Mouse (Mus musculus): ENCODE data around the gene Epha8. TPM values are rescaled to one million over a fixed set of nuclear protein-coding genes. Genes with fewer than 3 reads are reported as not detected.
A peak's percentile ranks its signal among the peaks of the same experiment; 100 is the strongest.

Gene Epha8
- polyA plus RNA-seq, 1 experiment from 2014 or later, result 4.6 TPM

DNA sequence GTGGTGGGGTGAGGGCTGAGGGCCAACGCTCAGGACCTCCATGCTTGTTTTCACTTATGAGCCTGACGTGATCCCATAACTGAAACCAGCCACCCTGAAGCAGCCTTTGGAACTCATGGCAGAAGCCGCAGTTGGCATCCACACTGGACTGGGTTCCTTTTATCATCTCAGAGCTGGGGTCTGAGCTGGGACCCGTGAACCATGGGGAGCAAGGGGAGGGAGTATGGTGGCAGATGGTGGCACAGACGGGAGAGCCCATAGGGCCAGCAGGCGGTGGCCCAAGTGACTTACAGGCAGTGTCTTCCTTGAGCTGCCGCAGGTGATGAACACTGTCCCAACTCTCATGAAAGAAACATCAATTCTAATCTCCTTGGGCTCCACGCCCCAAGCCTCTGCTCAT lies 37.8 kb downstream of the Epha8 start:
- H3K27ac ChIP-seq (replicated peaks), result no peak overlapping the region
- H3K9ac ChIP-seq (replicated peaks), result no peak overlapping the region
- WGBS, result 85% methylated on average over 8 of the region's 8 CpGs
- no peaks in the 10 kb centered on the region for H3K36me3 ChIP-seq
- H3K27me3 ChIP-seq, result peaks cover 12% of the 10 kb centered on the region
- no peak overlapping the region for H3K4me2 ChIP-seq (replicated peaks)
- H3K9me3 ChIP-seq, result no peaks in the 10 kb centered on the region
- no peak for ATAC-seq (replicated peaks)
- H3K4me1 ChIP-seq, result peaks cover 20% of the 10 kb centered on the region
- H3K4me3 ChIP-seq, result no peak overlapping the region

GRCm38 (mm10) chr4:136917165-136917524 lies 39.5 kb downstream of the Epha8 start:
- Histone ChIP-seq H3K4me3 (no peak overlapping the region), H3K4me2 (replicated peaks) (no peak overlapping the region), H3K27me3 (0 out of 2 replicates have a peak, but pooled peaks cover 4% of the 10 kb centered on the region), H3K27ac (replicated peaks) (0 out of 2 replicates have a peak overlapping the region, but pooled peaks have one; percentile 4), H3K36me3 (no peaks in the 10 kb centered on the region), H3K9me3 (no peaks in the 10 kb centered on the region), H3K9ac (replicated peaks) (no peak overlapping the region), H3K4me1 (peaks cover 27% of the 10 kb centered on the region)
- ATAC-seq (replicated peaks), result peak; percentile 6; the same call in 1 of the 2 replicates
- 22% methylated on average over 7 of the region's 7 CpGs for WGBS

DNA sequence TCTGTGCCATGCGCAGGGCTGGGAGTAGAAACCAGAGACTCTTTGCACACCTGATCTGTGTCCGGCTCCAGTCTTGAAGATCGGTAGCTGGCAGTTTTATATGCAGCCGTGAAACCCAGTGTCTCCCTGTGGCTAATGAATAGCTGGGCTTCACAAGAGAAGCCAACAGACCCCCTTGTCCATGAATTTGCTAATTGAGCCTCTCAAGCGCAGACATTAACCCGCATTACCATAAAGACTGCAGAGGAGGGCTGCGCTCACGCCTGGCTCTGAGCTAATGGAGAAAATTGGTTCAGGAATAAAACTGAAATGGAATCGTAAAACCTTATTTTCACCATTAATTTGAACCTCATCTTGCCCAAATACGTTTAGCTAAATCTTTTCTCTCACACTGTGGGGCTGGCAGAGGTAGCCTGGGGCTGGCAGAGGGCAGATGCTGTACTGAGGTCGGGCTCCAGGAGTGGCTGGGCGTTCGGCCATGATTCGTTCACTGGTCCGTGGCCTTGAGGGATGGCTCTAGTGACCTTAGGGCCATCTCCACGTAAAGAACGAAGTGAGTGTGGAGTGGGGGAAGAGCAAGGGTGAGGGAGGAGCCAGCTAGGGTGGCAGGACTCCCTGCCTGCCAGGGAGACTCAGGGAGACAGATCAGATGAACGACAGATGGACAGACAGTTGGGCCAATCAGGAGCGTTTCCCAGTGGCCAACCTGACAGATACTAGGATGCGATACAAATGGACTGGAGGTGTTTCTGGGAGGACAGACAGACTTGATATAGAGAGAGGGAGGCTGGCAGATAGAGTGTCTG lies 40.1 kb downstream of the Epha8 start:
- H3K27ac ChIP-seq (replicated peaks), result peak overlapping the region; percentile 4; the same call in 1 of the 2 replicates
- no peaks in the 10 kb centered on the region for H3K9me3 ChIP-seq
- peaks cover 30% of the 10 kb centered on the region for H3K4me1 ChIP-seq
- peaks cover 7% of the 10 kb centered on the region; the same call in 1 of the 2 replicates for H3K27me3 ChIP-seq
- H3K9ac ChIP-seq (replicated peaks), result no peak overlapping the region
- no peaks in the 10 kb centered on the region for H3K36me3 ChIP-seq
- no peak overlapping the region for H3K4me2 ChIP-seq (replicated peaks)
- H3K4me3 ChIP-seq, result no peak overlapping the region
- ATAC-seq (replicated peaks), result peak; percentile 44; the same call in 1 of the 2 replicates
- 35% methylated on average over 20 of the region's 20 CpGs for WGBS

DNA sequence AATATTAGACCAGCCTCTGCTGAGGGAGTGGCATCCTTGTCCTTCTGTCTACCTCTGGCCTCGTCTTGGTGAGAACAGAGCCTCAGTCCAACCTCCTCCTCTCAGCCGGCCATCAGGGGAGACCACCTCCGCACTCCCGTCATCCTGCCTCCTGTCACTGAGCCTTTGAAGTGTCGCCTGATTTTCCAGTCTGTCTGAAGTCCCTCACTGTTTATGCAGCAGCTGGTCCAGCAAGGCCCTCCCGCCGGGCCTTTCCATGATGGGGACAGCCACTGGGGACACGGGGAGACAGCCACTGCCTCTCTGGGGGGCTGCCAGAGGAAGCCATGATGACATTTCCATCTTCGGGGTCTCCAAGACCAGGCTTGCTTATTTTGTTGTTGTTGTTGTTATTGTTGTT lies 43.8 kb downstream of the Epha8 start:
- WGBS, result 19% methylated on average over 9 of the region's 9 CpGs
- H3K27me3 ChIP-seq, result peaks cover 16% of the 10 kb centered on the region
- no peak overlapping the region for H3K4me3 ChIP-seq
- H3K4me1 ChIP-seq, result peaks cover 35% of the 10 kb centered on the region
- no peaks in the 10 kb centered on the region for H3K9me3 ChIP-seq
- no peak overlapping the region for H3K9ac ChIP-seq (replicated peaks)
- no peaks in the 10 kb centered on the region for H3K36me3 ChIP-seq
- ATAC-seq (replicated peaks), result no peak
- no peak overlapping the region for H3K27ac ChIP-seq (replicated peaks)
- H3K4me2 ChIP-seq (replicated peaks), result no peak overlapping the region

GRCm38 (mm10) chr4:136911804-136912203 lies 44.8 kb downstream of the Epha8 start:
- no peak for ATAC-seq (replicated peaks)
- 43% methylated on average over 9 of the region's 9 CpGs for WGBS

DNA sequence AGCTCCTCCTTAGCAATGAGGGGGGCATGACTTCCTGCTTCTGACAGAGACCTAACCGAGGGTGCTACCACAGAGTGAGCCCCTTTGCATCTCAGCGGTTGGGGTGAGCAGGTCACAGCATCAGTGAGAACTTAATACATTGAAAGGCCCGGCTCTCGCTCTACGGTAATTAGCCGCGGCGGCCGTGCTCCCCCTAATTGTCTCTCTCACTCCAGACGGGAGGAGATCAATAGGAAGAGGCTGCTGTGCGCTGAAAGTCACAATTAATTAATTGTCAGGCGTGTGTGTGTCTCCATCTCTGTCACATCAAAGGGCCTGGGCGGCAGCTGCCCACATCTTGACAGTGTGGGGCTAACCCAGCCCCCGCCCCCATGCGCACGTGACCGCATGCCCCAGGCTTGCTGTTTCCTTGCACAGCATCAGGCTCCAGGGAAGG lies 45.4 kb downstream of the Epha8 start:
- Histone ChIP-seq H3K27ac (replicated peaks) (no peak overlapping the region), H3K4me2 (replicated peaks) (peak overlapping the region; percentile 33), H3K4me1 (peaks cover 21% of the 10 kb centered on the region), H3K9ac (replicated peaks) (no peak overlapping the region), H3K9me3 (no peaks in the 10 kb centered on the region), H3K4me3 (peak overlapping the region; percentile 11; the same call in 1 of the 2 replicates), H3K27me3 (peaks cover 17% of the 10 kb centered on the region), H3K36me3 (no peaks in the 10 kb centered on the region)
- ATAC-seq (replicated peaks), result 0 out of 2 replicates have a peak, but pooled peaks have one; percentile 47
- 3% methylated on average over 17 of the region's 17 CpGs for WGBS

More at GRCm38 (mm10) chr4:136911804-136912203, 44.8 kb downstream of the Epha8 start:
- H3K27me3 ChIP-seq, result peaks cover 16% of the 10 kb centered on the region
- no peaks in the 10 kb centered on the region for H3K36me3 ChIP-seq
- H3K4me3 ChIP-seq, result no peak overlapping the region
- no peak overlapping the region for H3K9ac ChIP-seq (replicated peaks)
- H3K4me1 ChIP-seq, result peaks cover 26% of the 10 kb centered on the region
- H3K27ac ChIP-seq (replicated peaks), result no peak overlapping the region
- peak overlapping the region; percentile 33 for H3K4me2 ChIP-seq (replicated peaks)
- no peaks in the 10 kb centered on the region for H3K9me3 ChIP-seq

DNA sequence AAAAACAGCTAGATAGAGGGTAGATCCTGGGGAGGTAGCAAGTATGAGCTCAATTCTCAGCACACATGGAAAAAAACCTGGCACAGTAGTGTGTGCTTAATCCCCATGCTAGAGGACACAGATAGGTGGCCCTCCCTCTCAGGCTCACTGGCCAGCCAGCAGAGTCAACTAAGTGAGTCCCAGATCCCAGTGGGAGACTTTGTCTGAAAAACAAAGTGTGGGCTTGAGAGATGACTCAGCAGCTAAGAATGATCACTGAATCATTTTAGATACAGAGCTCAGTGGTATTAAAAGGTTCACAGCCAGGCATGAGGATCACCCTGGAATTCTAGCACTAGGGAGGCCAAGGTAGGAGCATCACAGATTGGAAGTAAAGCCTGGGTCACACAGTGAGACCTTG lies 48.8 kb downstream of the Epha8 start:
- Histone ChIP-seq H3K9me3 (no peaks in the 10 kb centered on the region), H3K9ac (replicated peaks) (no peak overlapping the region), H3K27me3 (peaks cover 24% of the 10 kb centered on the region), H3K27ac (replicated peaks) (no peak overlapping the region), H3K4me1 (peaks cover 31% of the 10 kb centered on the region), H3K4me3 (no peak overlapping the region), H3K36me3 (no peaks in the 10 kb centered on the region), H3K4me2 (replicated peaks) (no peak overlapping the region)
- no peak for ATAC-seq (replicated peaks)

DNA sequence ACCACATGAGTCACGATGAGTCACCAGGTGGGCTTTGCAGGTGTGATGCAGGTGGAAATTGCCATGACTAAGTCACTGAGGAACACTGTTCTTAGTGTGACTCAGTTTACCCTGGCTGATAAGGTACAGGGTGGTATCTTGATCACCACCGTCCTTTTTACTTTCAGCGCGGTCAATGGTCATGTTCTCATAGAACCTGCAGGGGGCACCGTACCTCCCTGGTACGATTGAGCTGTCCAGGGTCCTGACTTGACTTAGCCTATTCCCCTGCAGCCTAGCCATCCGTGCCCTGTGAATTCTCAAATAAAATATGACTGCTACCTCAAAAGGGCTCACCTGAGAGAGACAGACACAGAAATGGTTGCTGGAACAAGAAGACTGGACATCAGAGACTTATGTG lies 49.6 kb downstream of the Epha8 start:
- H3K4me1 ChIP-seq, result peaks cover 26% of the 10 kb centered on the region
- H3K4me2 ChIP-seq (replicated peaks), result no peak overlapping the region
- H3K36me3 ChIP-seq, result no peaks in the 10 kb centered on the region
- H3K4me3 ChIP-seq, result no peak overlapping the region
- peaks cover 24% of the 10 kb centered on the region for H3K27me3 ChIP-seq
- no peak for ATAC-seq (replicated peaks)
- WGBS, result 10% methylated on average over 7 of the region's 7 CpGs
- H3K27ac ChIP-seq (replicated peaks), result no peak overlapping the region
- no peak overlapping the region for H3K9ac ChIP-seq (replicated peaks)
- no peaks in the 10 kb centered on the region for H3K9me3 ChIP-seq

DNA sequence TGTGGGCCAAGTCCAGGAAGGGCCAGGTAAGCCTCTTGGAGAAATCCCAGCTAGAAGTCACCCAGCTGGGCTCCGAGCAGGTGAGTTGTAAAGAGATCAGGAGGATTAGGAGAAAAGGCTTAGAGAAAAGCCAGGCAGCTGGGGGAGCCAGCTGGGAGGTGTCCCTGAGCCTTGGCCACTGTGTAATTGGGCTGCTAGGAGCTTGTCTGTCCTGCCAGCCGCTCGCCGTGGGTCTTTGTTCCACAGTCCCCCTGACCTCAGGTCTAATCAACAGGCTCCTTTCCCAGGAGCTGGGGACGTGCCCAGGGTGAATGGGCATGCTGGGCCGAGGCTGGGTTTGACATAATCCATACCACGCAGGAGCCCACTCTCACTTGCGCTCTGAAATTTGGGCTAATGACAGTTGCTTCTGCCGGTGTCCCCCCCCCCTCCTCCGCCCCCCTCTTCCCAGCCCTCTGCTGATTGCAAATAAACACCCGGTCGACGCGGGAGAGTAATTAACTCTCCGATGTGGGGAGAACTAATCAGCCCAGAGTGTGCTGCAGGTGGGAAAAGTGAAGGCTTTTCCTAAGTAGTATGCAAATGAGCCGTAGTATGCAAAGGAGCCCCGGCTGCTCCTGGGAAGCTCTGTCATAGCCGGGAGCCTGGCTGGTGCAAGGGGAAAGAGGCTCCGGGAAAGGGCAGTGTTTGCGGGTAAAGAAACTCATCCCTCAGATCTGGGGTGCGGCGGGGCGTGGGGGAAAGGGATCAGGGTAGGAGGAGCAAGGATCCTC lies 51.7 kb downstream of the Epha8 start:
- H3K9ac ChIP-seq (replicated peaks), result no peak overlapping the region
- WGBS, result under 1% methylated on average over 23 of the region's 23 CpGs
- peaks cover 8% of the 10 kb centered on the region; the same call in 1 of the 2 replicates for H3K27me3 ChIP-seq
- H3K4me1 ChIP-seq, result peaks cover 14% of the 10 kb centered on the region
- peak; percentile 89 for ATAC-seq (replicated peaks)
- H3K9me3 ChIP-seq, result no peaks in the 10 kb centered on the region
- no peaks in the 10 kb centered on the region for H3K36me3 ChIP-seq
- peak overlapping the region; percentile 28; the same call in 1 of the 2 replicates for H3K27ac ChIP-seq (replicated peaks)
- H3K4me2 ChIP-seq (replicated peaks), result peak overlapping the region; percentile 30
- H3K4me3 ChIP-seq, result peak overlapping the region; percentile 4; the same call in 1 of the 2 replicates

DNA sequence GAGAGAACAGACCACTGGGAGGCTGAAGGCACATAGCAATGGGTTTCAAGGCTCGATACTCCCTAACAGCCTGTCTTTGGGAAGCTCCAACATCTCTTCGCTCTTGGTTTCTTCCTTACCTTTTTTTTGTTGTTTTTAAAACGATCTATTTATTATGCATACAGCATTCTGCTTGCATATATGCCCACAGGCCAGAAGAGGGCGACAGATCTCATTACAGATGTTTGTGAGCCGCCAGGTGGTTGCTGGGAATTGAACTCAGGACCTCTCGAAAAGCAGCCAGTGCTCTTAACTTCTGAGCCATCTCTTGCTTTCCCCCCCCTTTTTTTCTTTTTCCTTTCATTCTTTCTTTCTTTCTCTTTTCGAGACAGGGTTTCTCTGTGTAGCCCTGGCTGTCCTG lies 57.5 kb downstream of the Epha8 start:
- no peak overlapping the region for H3K27ac ChIP-seq (replicated peaks)
- no peak overlapping the region for H3K4me3 ChIP-seq
- no peaks in the 10 kb centered on the region for H3K36me3 ChIP-seq
- 0 out of 2 replicates have a peak, but pooled peaks cover 6% of the 10 kb centered on the region for H3K4me1 ChIP-seq
- H3K9me3 ChIP-seq, result no peaks in the 10 kb centered on the region
- H3K27me3 ChIP-seq, result peaks cover 26% of the 10 kb centered on the region; the same call in 1 of the 2 replicates
- WGBS, result 62% methylated on average over 7 of the region's 7 CpGs
- no peak overlapping the region for H3K9ac ChIP-seq (replicated peaks)
- ATAC-seq (replicated peaks), result no peak
- H3K4me2 ChIP-seq (replicated peaks), result no peak overlapping the region

- 76% methylated on average over 9 of the region's 9 CpGs for WGBS
- no peaks in the 10 kb centered on the region for H3K36me3 ChIP-seq
- 0 out of 2 replicates have a peak, but pooled peaks cover 6% of the 10 kb centered on the region for H3K4me1 ChIP-seq
- H3K27ac ChIP-seq (replicated peaks), result no peak within 1 kb of the TSS
- no peak within 1 kb of the TSS for H3K9ac ChIP-seq (replicated peaks)
- peaks cover 26% of the 10 kb centered on the region; the same call in 1 of the 2 replicates for H3K27me3 ChIP-seq
- no peaks in the 10 kb centered on the region for H3K9me3 ChIP-seq
- ATAC-seq (replicated peaks), result no peak
- no peak within 1 kb of the TSS for H3K4me2 ChIP-seq (replicated peaks)
- no peak within 1 kb of the TSS for H3K4me3 ChIP-seq
These were observed 58.0 kb downstream of the Epha8 start, which contains the start of gene C1qa for GRCm38 (mm10) chr4:136898637-136899036. TSS of gene C1qa (minus strand) at chr4:136898803.

GRCm38 (mm10) chr4:136898084-136898598 lies 58.5 kb downstream of the Epha8 start:
- Histone ChIP-seq H3K27me3 (peaks cover 26% of the 10 kb centered on the region; the same call in 1 of the 2 replicates), H3K4me1 (0 out of 2 replicates have a peak, but pooled peaks cover 6% of the 10 kb centered on the region), H3K4me2 (replicated peaks) (no peak overlapping the region), H3K4me3 (no peak overlapping the region), H3K9ac (replicated peaks) (no peak overlapping the region), H3K9me3 (no peaks in the 10 kb centered on the region), H3K27ac (replicated peaks) (no peak overlapping the region), H3K36me3 (no peaks in the 10 kb centered on the region)
- no peak for ATAC-seq (replicated peaks)
- 67% methylated on average over 9 of the region's 9 CpGs for WGBS
